Mouse (Mus musculus) lung, postnatal 36 days (tissue): ENCODE data around the gene Glul.
A peak's percentile ranks its signal among the peaks of the same experiment; 100 is the strongest.
"Not testable (repeated sequence)": the region's sequence is repeated elsewhere in the genome, so short reads cannot be mapped to it uniquely, and the experiment has no call there.

Source experiments
- DNase-seq: peaks from one replicate; pipeline ENCODE4 v3.0.0; 2022; ENCODE audit warnings: mixed read lengths

Gene Glul

DNA sequence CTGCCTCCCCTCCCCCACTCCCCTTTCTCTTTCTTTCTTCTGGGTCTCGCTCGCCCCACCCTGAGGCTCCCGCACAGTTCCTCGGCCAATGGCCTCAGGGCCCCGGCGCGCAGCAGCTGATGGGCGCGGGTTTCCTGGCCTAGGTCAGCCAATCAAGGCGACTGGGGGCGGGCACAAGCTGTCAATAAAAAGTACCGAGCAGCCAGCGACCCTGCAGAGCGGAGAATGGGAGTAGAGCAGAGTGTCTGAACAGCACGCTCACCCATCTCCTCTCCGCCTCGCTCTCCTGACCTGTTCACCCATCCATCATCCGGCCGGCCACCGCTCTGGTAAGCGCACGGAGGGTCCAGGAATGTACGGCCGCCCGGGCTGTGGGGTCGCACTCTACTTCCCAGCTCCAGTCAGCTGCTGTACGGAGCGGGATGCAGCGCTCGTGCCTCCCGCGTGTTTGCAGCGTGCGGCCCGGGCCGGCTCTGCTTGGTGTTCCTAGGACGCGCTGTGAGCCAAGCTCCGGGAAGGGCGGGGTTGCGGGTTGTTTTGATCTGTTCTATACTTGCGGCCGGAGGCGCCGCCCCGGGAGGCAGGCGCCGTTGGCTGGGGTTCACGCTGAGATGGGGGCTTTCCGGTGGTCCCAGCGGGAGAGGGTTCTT is at the start of gene Glul, which contains the start of gene Teddm2:
TSS of gene Glul (plus strand) at position 214 of the 650 bp plus-strand sequence.
TSS of gene Teddm2 (minus strand) at position 498 of the 650 bp plus-strand sequence.
- DNase-seq = peak; percentile 99

DNA sequence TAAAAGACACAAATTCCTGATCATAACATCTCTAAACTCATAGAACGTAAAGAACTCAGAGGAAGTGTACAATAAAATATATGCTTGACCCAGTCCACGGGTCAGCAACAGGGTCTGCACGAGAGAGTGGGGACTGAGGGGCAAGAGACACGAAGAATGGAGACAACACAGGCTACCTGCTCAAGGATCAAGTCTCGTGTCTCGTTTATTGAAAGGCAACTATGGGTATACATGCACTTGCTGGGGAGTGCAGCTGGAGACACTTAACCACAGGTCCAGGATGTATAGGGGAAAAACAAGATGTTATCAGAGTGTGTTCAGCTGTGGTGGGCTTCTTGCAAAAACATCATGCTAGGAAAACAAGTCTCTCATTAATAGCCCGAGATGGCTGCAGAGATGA is 47.0 kb upstream of the Glul start:
- DNase-seq = not testable (repeated sequence)

DNA sequence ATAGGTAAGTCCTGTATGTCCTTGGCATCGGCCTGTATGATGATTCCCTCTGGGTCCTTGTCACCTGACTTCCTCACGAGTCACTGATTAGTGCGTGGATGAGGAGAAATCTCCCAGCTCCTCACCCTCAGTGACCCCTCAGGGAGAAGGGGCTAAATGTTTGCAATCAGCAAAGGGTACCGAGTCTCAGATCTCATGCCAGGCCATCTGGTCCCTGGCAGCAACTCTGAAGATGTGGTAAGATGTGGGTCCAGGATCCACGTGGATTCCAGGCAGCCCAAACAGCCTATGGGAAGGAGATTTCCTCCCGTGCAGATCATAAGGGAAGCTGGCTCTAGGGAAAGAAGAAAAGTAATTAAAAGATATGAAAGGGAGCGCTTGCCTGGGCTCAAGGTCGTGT is 43.8 kb upstream of the Glul start:
- DNase-seq = no peak

DNA sequence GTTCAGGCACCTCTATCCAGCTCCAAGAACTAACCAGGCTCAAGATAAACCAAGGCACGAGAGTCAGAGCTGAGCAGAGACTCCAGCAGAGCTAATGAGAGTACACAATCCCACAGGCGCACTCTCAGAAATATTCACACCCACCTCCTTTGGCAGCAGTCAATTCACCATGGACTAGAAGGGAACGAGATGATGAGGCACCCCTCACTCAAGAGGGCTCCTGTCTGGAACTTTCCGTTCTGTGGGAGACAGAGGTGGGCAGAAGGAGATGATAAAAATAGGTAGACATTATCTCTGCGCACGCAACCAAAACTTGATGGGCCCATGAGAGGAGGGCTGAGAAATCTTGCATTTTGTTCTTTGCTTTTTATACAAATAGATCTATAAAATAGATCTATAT is 25.7 kb upstream of the Glul start, which contains the start of gene Teddm1b:
TSS of gene Teddm1b (plus strand) at position 301 of the 400 bp plus-strand sequence.
- DNase-seq = no peak

DNA sequence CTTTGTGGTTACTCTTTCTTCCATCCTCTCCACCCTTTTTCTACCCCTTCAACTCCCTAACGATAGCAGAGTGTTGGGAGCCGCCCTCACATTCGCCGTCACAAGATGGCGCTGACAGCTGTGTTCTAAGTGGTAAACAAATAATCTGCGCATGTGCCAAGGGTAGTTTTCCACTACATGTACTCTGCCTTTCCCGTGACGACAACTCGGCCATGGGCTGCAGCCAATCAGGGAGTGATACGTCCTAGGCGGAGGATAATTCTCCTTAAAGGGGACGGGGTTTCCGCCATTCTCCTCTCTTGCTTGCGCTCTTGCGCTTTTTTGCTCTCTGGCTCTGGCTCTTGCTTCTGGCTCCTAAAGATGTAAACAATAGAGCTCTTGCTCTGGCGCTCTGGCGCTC is 19.4 kb upstream of the Glul start:
- not testable (repeated sequence) for DNase-seq

DNA sequence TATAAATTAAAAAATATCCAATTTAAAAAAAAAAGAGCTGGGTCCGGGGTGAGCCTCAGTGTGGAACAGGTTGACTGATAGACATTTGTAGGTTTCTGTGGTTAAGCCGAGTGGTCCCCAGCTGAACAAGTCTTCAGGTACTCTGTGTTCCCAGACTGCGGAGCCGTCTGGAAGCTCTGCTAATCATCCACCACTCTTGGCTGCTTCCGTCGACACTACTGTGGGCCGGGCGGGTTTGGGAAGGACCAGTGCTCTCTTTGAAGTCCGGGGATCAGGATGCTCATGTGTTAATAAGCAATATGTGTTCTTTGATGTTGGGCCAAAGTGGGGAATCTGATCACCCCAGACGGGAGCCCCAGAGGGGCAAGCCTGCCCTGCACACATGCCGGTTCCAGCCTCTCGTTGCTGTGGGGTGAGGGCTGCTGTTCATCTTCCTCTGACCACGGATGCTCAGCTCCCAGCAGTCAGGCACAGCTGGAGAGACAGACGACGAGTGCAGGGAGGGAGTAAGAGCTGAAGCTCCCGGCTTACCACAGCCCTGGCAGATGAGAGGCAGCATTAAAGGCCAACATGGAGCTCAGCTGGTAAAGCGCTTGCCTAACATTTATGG is 13.6 kb upstream of the Glul start:
- DNase-seq = no peak

DNA sequence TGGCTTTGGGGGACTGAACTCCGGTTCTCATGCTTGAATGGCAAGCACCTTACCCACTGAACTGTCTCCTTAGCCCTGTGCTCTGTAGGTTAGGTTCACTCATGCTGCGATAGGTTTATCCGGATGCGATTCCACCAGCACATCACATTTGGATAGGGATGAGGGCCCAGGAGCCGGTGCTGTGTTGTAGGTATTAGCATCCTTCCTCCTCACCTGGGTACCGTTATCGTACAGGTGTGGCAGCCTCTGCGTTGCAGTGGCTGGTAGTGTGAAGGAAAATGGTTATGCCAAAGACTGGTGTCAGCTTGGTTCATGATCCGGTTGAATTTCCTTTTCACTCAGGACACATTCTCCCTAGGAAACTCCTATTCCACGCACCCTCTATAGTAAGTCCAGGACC is 9.6 kb upstream of the Glul start:
- DNase-seq = no peak

DNA sequence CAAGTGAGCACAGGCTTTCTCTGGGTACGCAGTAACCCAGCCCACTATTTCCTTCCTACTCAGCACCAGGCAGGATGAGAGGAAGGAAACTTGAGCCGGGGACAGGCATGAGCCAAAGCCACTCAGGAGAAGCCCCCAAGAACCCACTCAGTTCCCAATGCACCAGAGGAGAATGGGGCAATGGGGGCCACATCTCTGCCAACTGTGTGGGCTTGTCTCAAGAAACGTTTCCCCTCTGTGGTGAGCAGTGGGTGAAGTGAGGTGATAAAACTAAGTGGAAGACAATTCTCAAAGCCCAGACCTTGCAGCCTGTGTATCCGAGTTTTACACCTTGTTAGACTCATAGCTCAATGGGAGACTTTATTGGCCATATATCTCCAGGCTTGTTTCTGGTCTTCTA is 8.3 kb upstream of the Glul start, which contains the start of gene Teddm1a:
TSS of gene Teddm1a (plus strand) at position 301 of the 400 bp plus-strand sequence.
- no peak for DNase-seq

DNA sequence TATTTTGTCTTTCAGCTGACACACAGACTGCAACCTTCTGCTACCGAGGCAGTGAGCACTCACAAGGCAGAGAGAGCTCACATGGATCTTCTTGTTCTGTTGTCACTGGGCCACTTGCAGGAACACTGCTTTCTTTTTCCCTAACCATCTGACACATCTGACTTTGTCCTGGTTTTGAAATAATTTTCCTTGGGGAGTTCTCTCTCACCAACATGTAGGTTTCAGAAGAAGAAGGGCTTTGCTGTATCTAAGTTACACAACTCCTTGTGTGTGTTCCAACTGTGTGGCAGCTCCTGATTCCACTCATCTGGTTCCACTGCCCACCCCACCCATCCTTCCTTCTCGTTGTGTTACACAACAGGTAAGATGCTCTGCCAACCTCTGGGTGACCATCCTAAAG is 6.0 kb upstream of the Glul start:
- DNase-seq = no peak

DNA sequence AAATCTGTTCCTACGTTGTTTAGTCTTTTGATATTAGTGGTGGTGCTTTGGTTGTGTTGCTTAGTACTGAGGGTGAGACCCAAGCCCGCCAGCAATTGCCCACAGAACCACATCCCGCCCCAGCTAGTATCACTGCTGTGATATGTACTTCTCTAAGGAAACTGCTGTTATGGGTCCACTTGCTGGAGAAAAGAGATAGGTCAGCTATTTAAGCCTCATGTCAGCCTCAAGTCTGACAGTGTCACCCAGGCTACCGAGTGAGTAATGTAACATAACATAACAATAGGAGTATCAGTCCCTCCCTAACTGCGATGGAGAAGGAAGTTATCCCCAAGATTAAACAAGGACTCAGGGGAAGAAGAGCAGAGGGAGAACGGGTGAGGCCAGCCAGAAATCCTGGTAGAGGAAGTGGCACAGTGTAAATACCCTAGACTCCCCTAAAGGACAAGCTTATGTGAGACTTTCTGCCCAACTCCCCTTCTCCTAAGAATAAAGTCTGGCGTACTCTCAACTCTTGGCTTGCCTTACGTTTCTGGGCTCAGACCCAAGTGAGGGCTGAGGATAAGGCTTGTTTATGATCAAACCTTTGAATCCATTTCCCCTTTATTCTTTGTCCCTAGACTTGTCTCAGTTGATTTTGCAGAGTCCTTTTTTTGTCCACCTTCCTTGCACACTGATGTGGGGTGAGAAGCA is 5.4 kb upstream of the Glul start:
- no peak for DNase-seq

DNA sequence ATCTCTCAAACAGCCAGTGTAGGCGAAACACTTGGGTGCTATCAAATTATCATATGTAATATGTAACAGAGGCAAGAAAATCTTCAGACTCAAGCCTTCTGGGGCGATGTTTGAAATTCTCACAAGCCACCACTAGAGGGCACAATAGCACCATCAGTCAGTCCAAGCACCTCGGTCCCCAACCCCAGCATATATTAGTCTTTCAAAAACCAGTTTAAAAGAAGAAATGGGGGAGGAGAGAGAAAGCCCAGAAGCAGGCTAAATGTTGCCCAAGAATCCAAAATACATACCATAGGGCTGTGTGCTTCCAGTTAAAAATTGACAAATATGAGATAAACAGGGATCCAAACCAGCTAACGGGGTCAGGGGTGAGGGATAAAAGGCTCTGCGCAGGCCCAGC is 4.8 kb upstream of the Glul start:
- peak; percentile 86 for DNase-seq

DNA sequence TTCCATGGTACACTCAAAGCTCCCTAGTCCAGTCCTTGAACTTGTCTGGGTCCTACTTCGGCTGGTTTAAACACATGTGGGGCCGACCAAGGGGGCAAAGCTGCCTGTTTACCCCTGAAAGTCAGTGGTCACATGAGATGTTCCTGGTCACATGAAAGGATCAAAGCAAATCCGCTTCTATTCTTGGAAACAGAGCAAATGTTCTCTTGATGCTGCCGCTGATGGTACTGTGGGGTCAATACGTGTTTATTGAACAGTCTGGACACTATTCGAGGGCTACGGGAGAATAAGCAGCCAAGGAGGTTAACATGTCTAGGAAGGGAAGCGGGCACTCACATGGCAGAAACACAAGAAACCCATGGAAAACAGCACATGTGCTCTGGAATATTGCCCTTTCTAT is 2.5 kb upstream of the Glul start:
- DNase-seq = no peak

DNA sequence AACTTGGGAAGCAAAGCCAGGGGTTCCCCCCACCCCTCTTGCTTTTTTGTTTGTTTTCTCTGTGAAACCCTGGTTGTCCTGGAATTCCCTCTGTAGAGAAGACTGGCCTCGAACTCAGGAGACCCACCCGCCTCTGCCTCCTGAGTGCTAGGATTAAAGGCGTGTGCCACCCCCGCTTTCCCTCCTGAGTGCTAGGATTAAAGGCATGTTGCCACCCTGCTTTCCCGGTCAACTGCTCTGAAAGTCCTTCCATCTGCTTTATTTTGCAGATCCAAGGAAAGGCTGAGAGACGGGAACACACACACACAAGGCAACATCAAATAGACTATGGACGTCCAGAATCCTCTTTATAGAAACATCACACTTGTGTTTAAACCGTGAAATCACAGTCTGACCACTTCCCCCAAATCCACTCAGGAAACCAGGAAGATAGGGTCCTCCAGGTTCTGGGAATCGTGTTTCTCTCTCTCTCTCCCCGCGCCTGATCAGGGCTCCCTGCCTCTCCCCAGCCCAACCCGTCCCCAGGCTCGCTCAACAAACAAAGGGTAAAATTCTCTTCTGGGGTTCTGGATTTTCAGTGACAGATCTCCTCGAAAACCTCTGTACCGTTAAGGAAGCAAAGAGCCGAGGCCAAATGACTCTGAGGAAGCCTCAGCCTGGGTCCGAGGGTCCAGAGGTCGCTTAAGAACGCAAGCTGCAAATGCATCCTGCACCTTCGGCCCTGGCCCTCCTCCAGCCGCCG is 584 bp upstream of the Glul start:
- no peak for DNase-seq

DNA sequence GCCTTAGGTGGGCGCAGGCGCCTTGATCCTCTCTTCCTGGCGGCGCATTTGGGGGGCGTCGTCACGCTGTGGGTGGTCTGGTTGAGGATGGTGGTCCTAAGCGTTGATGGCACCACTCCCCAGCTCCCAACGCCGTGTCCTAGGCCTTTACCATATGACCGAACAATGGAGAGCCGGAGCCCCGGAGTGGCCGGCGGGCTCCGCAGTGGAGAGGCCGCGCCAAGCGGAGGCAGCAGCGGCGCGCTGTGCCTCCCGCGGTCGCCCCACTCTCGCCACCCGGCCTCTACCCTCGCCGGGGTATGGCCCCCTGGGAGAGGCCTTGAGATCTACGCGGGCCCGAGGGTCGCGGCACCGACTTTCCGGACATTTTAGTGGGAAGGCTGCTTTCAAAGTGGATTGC is 637 bp downstream of the Glul start:
- no peak for DNase-seq

DNA sequence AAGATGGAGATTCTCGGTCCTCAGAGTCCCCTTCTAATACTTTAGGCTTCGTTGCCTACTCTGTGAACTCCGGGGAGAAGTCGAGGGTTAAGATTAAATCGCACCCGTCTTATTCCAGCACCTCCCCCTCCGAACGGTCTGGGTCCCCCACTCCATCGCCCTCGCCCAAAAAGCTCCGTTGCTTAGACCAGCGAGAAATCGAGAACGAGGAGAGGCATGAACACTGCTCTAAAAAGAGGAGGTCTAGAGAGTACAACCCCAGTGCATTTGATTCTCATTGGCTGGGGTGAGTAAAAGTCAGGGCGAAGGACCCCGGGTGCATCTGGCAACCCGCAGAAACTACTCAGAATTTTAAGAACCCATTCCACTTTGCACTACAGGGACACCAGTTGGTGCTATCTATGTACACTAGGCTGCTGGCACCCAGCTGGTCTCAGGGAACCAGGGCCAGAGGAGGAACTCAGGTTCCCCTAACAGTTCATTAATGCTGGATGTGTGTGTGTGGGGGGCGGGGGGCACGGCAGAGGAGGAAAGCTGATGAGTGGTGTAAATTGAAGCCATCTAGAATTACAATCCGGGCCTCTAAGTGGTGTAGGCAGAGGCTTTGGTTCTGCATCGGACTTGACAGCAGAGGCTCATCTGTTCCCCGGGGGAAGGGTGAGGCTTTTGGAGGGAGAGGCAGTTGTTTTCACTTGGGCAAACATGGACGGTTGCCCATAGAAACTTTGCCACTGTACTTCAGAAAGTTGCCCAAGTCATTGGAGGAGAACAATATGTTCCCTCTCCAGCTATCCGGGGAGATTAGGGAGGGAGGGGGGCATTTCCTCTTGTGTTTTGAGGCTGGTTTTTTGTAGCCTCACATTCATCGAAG is 1.4 kb downstream of the Glul start:
- peak; percentile 94 for DNase-seq

DNA sequence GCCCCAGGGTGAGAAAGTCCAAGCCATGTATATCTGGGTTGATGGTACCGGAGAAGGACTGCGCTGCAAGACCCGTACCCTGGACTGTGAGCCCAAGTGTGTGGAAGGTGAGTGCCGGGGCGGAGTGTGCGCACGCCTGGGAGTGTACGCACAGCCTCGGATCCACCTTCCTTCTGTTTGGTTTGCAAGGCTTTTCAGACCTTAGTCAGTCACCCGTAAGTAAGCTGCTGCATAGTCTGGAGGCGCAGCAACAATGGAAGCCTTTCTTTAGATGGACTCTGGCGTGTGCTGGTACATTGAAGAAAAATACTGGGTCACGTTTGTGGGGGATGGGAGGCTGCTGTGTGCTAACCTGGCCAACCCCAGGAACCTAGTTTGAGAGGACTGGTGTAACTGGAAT is 3.3 kb downstream of the Glul start:
- DNase-seq = no peak

DNA sequence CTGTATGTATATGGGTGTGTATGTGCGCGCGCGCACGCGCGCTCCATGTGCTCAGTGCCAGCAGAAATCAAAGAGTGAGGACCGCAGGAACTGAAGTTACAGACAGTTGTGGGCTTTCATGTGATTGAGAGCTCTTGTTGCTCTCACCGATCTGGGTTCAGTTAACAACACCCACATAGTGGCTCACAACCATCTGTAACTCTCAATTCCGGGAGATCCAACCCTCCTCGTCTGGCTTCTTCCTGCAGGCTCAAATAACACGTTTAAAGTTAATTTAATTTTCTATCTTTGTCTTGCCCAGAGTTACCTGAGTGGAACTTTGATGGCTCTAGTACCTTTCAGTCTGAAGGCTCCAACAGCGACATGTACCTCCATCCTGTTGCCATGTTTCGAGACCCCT is 4.5 kb downstream of the Glul start:
- no peak for DNase-seq

DNA sequence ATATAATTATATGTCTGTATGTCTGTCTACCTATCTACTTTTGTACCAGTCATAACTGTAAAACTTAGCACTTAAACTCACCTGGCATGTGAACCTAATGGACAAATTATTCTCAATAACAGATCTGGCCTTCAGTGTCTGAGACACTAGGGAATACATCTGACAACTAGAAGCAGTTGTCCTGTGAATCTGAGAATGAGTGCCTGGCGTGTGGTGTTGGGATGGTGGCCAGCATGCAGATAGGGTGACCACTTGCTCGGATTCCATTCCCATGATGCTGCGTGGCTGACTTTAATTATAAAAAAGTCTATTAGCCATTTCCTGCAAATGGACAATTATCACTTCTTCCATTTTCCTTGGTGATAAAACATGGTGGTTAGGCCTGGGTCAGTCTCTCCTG is 6.1 kb downstream of the Glul start:
- DNase-seq = no peak

DNA sequence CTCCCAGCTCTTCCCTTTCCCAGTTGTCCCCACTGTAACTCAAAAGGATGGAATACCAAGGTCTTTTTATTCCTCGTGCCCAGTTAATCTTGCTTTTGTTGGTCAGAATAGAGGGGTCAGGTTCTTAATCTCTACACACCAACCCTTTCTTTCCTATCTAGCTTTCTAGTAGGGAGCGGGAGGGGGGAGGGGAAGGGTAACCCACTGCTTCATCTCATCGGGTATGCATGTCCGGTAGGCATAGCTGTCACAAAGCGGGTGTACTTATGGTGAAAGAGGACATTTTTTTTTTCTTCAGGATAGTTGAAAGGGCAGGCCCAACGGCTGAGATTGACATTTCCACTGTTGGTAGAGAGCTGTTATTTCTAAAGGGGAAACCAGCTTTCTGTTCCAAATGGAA is 8.5 kb downstream of the Glul start:
- no peak for DNase-seq

DNA sequence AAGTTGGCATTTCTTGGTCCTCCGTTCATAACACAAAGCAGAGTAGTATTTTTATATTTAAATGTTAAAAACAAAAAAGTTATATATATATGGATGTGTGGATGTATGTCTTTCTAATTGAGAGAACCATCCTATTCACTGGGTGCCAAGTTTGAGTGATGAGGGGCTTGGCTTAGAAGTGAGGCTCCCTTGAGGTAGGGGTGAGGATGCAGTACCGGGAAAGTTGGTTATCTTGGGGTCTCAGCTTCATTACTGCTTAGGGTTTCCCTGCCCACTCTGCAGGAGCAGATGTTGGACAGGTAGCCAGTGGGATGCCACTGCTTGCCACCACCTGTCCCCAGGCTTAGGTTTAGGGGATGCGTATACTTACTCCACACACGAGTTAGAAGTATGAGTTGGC is 9.0 kb downstream of the Glul start:
- no peak for DNase-seq

DNA sequence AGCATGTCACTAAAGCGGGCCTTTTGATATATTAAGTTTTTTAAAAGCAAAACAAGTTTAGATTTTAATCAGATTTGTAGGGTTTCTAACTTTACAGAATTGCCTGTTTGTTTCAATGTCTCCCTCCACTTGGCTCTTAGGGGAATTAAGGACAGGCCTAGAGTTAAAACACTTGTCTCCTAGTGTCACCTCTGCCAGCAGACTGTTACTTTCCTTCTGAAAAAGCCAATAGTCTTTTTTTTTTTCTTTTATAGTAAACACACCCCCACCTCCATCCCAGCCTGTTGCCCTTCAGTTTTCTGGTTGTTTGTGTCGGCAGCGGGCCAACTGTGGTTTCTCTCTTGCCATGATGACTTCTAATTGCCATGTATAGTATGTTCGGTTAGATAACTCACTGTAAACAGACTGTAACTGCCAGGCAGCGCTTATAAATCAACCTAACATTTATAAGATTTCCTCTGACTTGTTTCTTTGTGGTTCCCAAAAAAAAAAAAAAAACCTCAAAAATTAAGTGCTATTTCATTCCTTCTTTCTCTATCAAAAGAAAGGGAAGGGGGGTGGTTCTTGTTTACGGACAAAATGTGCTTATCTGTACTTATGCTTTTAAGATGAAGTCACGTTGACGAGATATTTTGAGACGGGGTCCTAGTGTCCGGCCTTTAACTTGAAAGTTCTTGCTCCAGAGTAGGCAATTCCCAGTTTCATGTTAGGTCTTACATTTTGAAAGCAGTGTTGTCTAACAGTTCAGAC is 9.6 kb downstream of the Glul start:
- no peak for DNase-seq

DNA sequence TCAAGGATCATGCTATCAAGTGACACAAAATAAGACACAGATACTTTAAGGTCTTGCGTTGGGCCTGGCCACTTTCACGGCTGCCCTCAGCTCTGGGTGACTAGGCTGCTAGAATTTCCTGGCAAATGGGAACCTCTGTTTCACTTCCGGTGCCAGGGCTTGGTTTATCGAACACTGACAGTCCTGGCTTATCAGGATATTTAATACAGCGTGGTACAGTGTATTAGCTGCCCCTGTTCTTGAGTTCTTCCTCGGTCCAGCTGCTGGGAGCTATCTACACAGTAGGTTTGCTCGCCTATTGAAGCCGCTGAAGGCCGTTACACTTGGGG is 10.2 kb downstream of the Glul start:
- no peak for DNase-seq
